Mouse (Mus musculus) thymus, adult 2 months (tissue): ENCODE measurements around the gene Pik3r2.

Source experiments
- CTCF ChIP-seq: fragments of 200-500 bp; IDR thresholded peaks from 2 replicates; pipeline ENCODE4 v1.5.1; 2012; ENCODE audit warnings: mild to moderate bottlenecking, control low read depth, low read length, moderate library complexity, borderline replicate concordance; ENCODE audit not compliant: control insufficient read depth, poor library complexity, insufficient read depth; ENCODE audit errors: extremely low read depth
- POLR2A ChIP-seq: fragments of 200-500 bp; IDR thresholded peaks from 2 replicates; pipeline ENCODE4 v1.6.1; 2012; ENCODE audit warnings: mild to moderate bottlenecking, low read length, control low read depth, moderate library complexity; ENCODE audit not compliant: control insufficient read depth, poor library complexity, insufficient read depth; ENCODE audit errors: extremely low read depth

DNA sequence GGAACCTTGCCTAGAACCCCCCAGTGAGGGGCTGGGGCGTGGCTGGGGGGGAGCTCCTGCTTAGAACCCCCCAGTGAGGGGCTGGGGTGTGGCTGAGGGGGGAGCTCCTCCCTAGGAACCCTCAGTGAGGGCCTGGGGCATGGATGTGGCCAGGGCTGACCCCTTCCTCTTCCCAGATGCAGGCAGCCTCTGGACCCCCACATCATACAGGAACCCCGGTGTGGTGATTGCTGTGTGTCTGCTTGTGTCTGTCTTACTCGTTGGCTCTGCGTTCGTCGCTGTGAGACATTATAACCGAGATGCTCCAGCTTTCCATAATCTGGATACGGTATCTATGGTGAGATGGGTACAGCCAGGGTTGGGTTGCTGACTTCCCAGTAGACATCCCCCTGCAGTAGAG, 54.9 kb downstream of the Pik3r2 start:
- TF ChIP-seq CTCF (no peak), POLR2A (no peak)
